25 mouse cellular contexts compared by ENCODE assay signal in the genomic region with DNA sequence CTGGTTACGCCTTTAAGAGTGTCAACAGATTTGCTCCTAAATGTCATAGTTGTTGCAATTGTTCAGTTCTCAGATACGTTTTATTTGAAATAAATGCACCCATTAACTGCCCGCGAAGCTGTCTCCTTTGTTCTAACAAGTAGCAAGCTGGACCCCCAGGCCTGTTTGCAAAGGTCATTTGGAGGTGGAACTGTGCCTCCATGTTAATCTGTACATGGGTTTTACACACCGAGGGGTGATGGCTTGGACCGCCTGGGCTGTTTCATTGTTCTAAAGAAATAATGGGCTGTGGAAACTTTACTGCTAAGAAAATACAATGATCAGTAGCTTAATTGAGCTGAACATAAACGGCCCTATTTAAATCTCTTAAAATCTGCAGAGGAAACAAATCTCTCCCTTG.
DNase-seq lines count a peak whose midpoint lies in the region; ATAC-seq and TF ChIP-seq lines count a peak whose summit lies in the region.
"Had no signal": no experiment of that assay in that cellular context is flagged by ENCODE, and none has a peak within 500 bp of the region (broad histone marks: within the 10 kb centered on the region; RNA-seq: fewer than 3 reads in every experiment).

No protein-coding gene starts in this region.

- no peak for TF ChIP-seq CTCF in hindbrain, postnatal 0 days (IDR thresholded peaks at IDR 0.05; ENCODE audit: low read depth)

- no peaks in the 10 kb centered on the region for H3K27me3 ChIP-seq in hindbrain, postnatal 0 days (ENCODE audit: insufficient read depth, low read length)
- no peaks in the 10 kb centered on the region for H3K27me3 ChIP-seq in hindbrain, embryonic 13.5 days
- no peaks in the 10 kb centered on the region; the same call in 1 of the 2 replicates for H3K27me3 ChIP-seq in neural tube, embryonic 13.5 days
- H3K27me3 ChIP-seq: hindbrain, embryonic 15.5 days; intestine, embryonic 15.5 days; limb, embryonic 13.5 days; liver, embryonic 12.5 days; midbrain, embryonic 12.5 days had no signal

- peak; percentile 8 for DNase-seq in embryo, embryonic 10.5 days (ENCODE audit: low spot score)
- no peak for DNase-seq in embryo, embryonic 11 days
- DNase-seq in hindbrain, postnatal 0 days (ENCODE audit: low spot score) = peak; percentile 20
- peak; percentile 25 for DNase-seq in ES-CJ7 (ENCODE audit: low read depth, low spot score)
- DNase-seq in gastrocnemius, postnatal 4 days (ENCODE audit: low spot score in 2 of 2) = no peak
- DNase-seq in lung, postnatal 4 days = no peak
- DNase-seq: cerebellum, adult 11-12 months; cerebellum, postnatal 10 days; gastrocnemius, adult 2 months; heart, postnatal 4 days; kidney, adult 9 months; kidney, postnatal 4 days; lung, adult 18-20 months; lung, postnatal 10 days; right cerebral cortex, postnatal 25 days; spleen, adult 18-20 months; thymus, postnatal 14 days had no signal

- no peaks in the 10 kb centered on the region for H3K4me1 ChIP-seq in hindbrain, postnatal 0 days (ENCODE audit: insufficient read depth, low read length)
- H3K4me1 ChIP-seq in hindbrain, embryonic 13.5 days (replicated peaks) = 0 out of 2 replicates have a peak, but pooled peaks cover 3% of the 10 kb centered on the region
- H3K4me1 ChIP-seq in neural tube, embryonic 13.5 days (replicated peaks) = peaks cover 13% of the 10 kb centered on the region
- H3K4me1 ChIP-seq: heart, embryonic 10.5 days; intestine, embryonic 15.5 days; limb, embryonic 13.5 days; liver, embryonic 12.5 days had no signal

- H3K9me3 ChIP-seq in hindbrain, postnatal 0 days (ENCODE audit: low read length) = no peaks in the 10 kb centered on the region
- H3K9me3 ChIP-seq in hindbrain, embryonic 13.5 days = no peaks in the 10 kb centered on the region
- no peaks in the 10 kb centered on the region for H3K9me3 ChIP-seq in neural tube, embryonic 13.5 days
- H3K9me3 ChIP-seq: heart, embryonic 10.5 days; hindbrain, embryonic 15.5 days; intestine, embryonic 15.5 days; limb, embryonic 13.5 days; liver, embryonic 12.5 days; midbrain, embryonic 12.5 days had no signal

- 44% methylated on average over 7 of the region's 7 CpGs for WGBS in hindbrain, postnatal 0 days
- 42% methylated on average over 7 of the region's 7 CpGs for WGBS in hindbrain, embryonic 13.5 days
- WGBS in neural tube, embryonic 13.5 days = 20% methylated on average over 7 of the region's 7 CpGs

- no peaks in the 10 kb centered on the region for H3K36me3 ChIP-seq in hindbrain, postnatal 0 days (ENCODE audit: insufficient read depth, low read length)
- H3K36me3 ChIP-seq in hindbrain, embryonic 13.5 days = no peaks in the 10 kb centered on the region
- no peaks in the 10 kb centered on the region for H3K36me3 ChIP-seq in neural tube, embryonic 13.5 days
- H3K36me3 ChIP-seq: heart, embryonic 10.5 days; hindbrain, embryonic 15.5 days; intestine, embryonic 15.5 days; limb, embryonic 13.5 days; liver, embryonic 12.5 days; midbrain, embryonic 12.5 days had no signal

- no peak overlapping the region for H3K4me2 ChIP-seq in hindbrain, postnatal 0 days (ENCODE audit: low read depth, low read length)
- H3K4me2 ChIP-seq in hindbrain, embryonic 13.5 days = no peak overlapping the region
- peak overlapping the region; percentile 31; the same call in 1 of the 2 replicates for H3K4me2 ChIP-seq in neural tube, embryonic 13.5 days
- H3K4me2 ChIP-seq: hindbrain, embryonic 15.5 days; intestine, embryonic 15.5 days; limb, embryonic 13.5 days; liver, embryonic 12.5 days; midbrain, embryonic 12.5 days had no signal

- no peak for ATAC-seq in hindbrain, postnatal 0 days
- no peak for ATAC-seq in hindbrain, embryonic 13.5 days (ENCODE audit: low FRiP score)
- ATAC-seq in neural tube, embryonic 13.5 days (ENCODE audit: low read depth) = peak; percentile 59
- ATAC-seq: intestine, embryonic 15.5 days; liver, embryonic 12.5 days had no signal

- H3K9ac ChIP-seq in hindbrain, postnatal 0 days (replicated peaks; ENCODE audit: low read length) = no peak overlapping the region
- H3K9ac ChIP-seq in hindbrain, embryonic 13.5 days = no peak overlapping the region
- H3K9ac ChIP-seq in neural tube, embryonic 13.5 days = no peak overlapping the region
- H3K9ac ChIP-seq: hindbrain, embryonic 15.5 days; intestine, embryonic 15.5 days; limb, embryonic 13.5 days; liver, embryonic 12.5 days; midbrain, embryonic 12.5 days had no signal

- H3K27ac ChIP-seq in hindbrain, postnatal 0 days = no peak overlapping the region
- no peak overlapping the region for H3K27ac ChIP-seq in hindbrain, embryonic 13.5 days
- H3K27ac ChIP-seq in neural tube, embryonic 13.5 days (replicated peaks) = no peak overlapping the region
- H3K27ac ChIP-seq: gastrocnemius, adult 2 months; heart, embryonic 10.5 days; hindbrain, embryonic 15.5 days; intestine, embryonic 15.5 days; limb, embryonic 13.5 days; liver, embryonic 12.5 days; midbrain, embryonic 12.5 days had no signal

- H3K4me3 ChIP-seq in hindbrain, postnatal 0 days (ENCODE audit: low read length) = no peak overlapping the region
- H3K4me3 ChIP-seq in hindbrain, embryonic 13.5 days = no peak overlapping the region
- no peak overlapping the region for H3K4me3 ChIP-seq in neural tube, embryonic 13.5 days
- H3K4me3 ChIP-seq: gastrocnemius, adult 2 months; heart, embryonic 10.5 days; hindbrain, embryonic 15.5 days; intestine, embryonic 15.5 days; limb, embryonic 13.5 days; liver, embryonic 12.5 days; midbrain, embryonic 12.5 days had no signal

Comparison
In these comparisons a context has a peak if more than half of its experiments do, and no peak if none do; other contexts are left out.
1. DNase-seq: peak in embryo, embryonic 10.5 days (single experiment), hindbrain, postnatal 0 days (single experiment) and ES-CJ7 (single experiment); none in embryo, embryonic 11 days (single experiment), gastrocnemius, postnatal 4 days (0 of 2) and lung, postnatal 4 days (0 of 2).